Mouse (Mus musculus): ENCODE measurements around the gene Gm10570.

- TF ChIP-seq GATA1 (IDR thresholded peaks at IDR 0.05; ENCODE audit: borderline replicate concordance, low read length) (no peak), FLI1 (IDR thresholded peaks at IDR 0.05; ENCODE audit: low read length) (no peak)
Measured at GRCm38 (mm10) chr4:130352588-130352987, 44.1 kb upstream of the Gm10570 start.

All from megakaryocyte, embryonic 14.5 days (primary cell).